Mouse (Mus musculus): ENCODE data around the gene Dis3.

DNA sequence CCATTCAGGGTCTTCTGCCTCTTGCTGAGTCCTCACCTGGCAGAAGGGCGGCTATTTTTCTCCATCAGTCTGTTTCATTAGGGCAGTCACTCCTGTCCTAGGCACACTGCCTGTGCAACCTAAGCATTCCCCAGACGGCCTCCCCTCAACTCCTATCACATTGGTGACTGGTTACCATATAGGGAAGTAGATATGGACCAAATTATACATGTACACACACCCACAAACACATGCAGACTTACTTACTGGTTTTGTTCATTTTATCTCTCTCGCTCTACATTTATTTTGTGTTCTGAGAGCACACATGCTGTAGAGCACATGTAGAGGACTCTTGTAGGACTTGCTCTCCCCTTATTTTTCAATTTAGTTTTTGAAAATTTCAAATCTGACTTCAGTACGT is 3.5 kb upstream of the Dis3 start:
- TF ChIP-seq FLI1 (IDR thresholded peaks at IDR 0.05; ENCODE audit: low read length): no peak
- no peak for TF ChIP-seq GATA1 (IDR thresholded peaks at IDR 0.05; ENCODE audit: borderline replicate concordance, low read length)

All from megakaryocyte, embryonic 14.5 days (primary cell).